Mouse (Mus musculus): ENCODE results near the gene Rpl26. TPM values are rescaled to one million over a fixed set of nuclear protein-coding genes. Genes with fewer than 3 reads are reported as not detected.
A peak's percentile ranks its signal among the peaks of the same experiment; 100 is the strongest.

Rpl26 gene
- polyA plus RNA-seq, 1 experiment from 2014 or later: 807 TPM

DNA sequence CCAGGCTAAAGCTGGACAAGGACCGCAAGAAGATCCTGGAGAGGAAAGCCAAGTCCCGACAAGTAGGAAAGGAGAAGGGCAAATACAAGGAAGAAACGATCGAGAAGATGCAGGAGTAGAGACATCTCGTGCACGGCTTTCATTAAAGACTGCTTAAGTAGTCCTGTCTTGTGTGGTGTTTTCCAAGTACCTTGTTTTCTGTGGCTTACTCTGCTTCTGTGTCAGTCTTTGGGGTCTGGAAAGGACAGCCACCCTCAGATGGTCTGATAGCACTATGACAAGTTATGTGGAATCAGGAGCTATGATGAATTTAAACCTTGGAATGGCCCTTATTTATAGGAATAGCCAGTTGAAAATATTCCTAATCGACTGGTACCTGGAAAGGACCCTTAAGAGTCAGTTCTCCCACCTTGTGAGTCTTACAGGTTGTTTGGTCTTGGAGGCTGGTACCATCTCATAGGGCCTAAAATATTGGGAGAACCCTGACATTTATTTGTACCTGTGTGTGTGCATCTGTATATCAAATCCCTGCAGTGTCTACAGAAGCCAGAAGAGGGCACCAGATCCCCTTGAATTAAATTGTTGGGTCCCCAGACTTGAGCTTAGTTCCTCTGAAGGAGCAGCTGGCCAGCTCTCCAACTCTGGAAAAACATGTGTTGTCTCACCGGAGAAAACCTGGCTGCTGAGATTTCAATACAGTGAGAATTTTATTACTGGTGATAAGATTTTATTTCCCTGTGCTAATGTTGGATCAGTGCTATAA, 3.2 kb downstream of the Rpl26 start:
- TF ChIP-seq CTCF (IDR thresholded peaks at IDR 0.05) (peak; percentile 77), EP300 (IDR thresholded peaks at IDR 0.05) (no peak)
- H3K27ac ChIP-seq (ENCODE audit: low read length): no peak overlapping the region
- peaks cover 11% of the 10 kb centered on the region; the same call in 1 of the 2 replicates for H3K36me3 ChIP-seq (ENCODE audit: insufficient read depth, low read length)
- no peaks in the 10 kb centered on the region for H3K27me3 ChIP-seq (replicated peaks; ENCODE audit: insufficient read depth, low read length)
- no peak overlapping the region for H3K9ac ChIP-seq (replicated peaks; ENCODE audit: low read depth)
- WGBS: 77% methylated on average over 8 of the region's 8 CpGs
- H3K9me3 ChIP-seq (ENCODE audit: low read length): no peaks in the 10 kb centered on the region
- H3K4me3 ChIP-seq (ENCODE audit: low read depth, low read length): no peak overlapping the region
- no peaks in the 10 kb centered on the region for H3K4me1 ChIP-seq (ENCODE audit: insufficient read depth, low read depth, low read length)
- no peak overlapping the region for H3K4me2 ChIP-seq (replicated peaks; ENCODE audit: low read depth, low read length)
- ATAC-seq (no peak), DNase-seq (ENCODE audit: low spot score) (peak; percentile 81)

DNA sequence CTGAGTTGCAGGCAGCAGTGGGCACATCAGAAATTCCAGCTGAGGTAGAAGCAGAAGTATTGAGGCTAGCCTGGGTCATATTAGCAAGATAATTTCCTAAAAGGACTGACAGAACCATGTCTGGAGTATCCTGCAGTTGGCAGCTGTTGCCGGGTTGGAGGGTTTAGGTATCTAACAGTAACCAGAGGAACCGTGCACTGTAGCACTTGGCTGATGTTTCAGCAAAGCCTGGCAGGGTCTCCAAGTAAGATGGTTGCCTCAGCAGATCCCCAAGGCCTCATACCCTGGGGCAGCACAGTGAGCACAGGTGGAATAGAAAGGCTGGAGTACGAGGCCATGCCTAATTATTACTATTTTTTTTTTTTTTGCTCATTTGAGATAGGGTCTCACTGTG, 3.8 kb downstream of the Rpl26 start:
- ATAC-seq (no peak), DNase-seq (ENCODE audit: low spot score) (no peak)
- H3K4me3 ChIP-seq (ENCODE audit: low read depth, low read length): no peak overlapping the region
- no peaks in the 10 kb centered on the region for H3K9me3 ChIP-seq (ENCODE audit: low read length)
- H3K4me1 ChIP-seq (ENCODE audit: insufficient read depth, low read depth, low read length): no peaks in the 10 kb centered on the region
- no peak overlapping the region for H3K27ac ChIP-seq (ENCODE audit: low read length)
- H3K9ac ChIP-seq (replicated peaks; ENCODE audit: low read depth): no peak overlapping the region
- TF ChIP-seq CTCF (IDR thresholded peaks at IDR 0.05) (no peak), EP300 (IDR thresholded peaks at IDR 0.05) (no peak)
- no peak overlapping the region for H3K4me2 ChIP-seq (replicated peaks; ENCODE audit: low read depth, low read length)
- H3K27me3 ChIP-seq (replicated peaks; ENCODE audit: insufficient read depth, low read length): no peaks in the 10 kb centered on the region
- WGBS: 85% methylated on average over 3 of the region's 3 CpGs
- peaks cover 11% of the 10 kb centered on the region; the same call in 1 of the 2 replicates for H3K36me3 ChIP-seq (ENCODE audit: insufficient read depth, low read length)

DNA sequence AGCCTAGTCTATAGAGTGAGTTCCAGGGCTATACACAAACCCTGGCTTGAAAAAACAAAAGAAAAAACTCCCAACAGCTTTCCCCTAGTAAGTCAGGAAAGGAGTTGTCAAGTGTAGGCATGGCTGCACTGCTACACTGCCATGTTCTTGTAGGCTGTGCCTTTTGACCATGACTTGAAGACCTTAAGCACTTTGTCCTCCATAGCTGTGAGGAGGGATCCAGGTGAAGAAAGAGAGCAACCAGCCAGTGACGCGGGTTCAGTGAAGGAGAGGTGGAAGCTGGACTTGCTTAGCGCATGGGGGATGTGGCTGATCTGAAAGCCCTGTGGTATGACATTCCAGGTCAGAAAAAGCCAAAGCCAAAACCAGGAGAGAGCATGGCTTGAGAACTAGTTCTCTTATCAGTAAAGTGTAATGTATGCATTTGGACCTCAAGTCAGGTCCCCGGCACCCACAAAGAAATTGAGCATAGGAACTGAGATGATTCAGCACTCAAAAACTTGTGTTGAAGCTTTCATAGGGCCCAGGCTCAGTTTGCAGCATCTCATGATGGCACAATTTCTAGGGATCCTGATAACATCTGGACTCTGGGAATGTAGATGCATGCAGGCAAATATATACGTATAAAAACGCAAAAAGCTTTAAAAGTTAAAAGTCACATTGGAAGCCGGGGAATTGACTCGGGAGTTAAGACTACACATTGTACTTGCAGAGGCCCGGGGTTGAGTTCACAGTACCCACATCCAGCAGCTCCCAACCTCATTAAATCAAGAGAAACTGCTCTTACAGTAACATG, 4.5 kb downstream of the Rpl26 start:
- no peak overlapping the region for H3K4me2 ChIP-seq (replicated peaks; ENCODE audit: low read depth, low read length)
- peaks cover 11% of the 10 kb centered on the region; the same call in 1 of the 2 replicates for H3K36me3 ChIP-seq (ENCODE audit: insufficient read depth, low read length)
- DNase-seq (ENCODE audit: low spot score) (no peak), ATAC-seq (no peak)
- no peaks in the 10 kb centered on the region for H3K4me1 ChIP-seq (ENCODE audit: insufficient read depth, low read depth, low read length)
- no peaks in the 10 kb centered on the region for H3K9me3 ChIP-seq (ENCODE audit: low read length)
- WGBS: 84% methylated on average over 9 of the region's 9 CpGs
- TF ChIP-seq EP300 (IDR thresholded peaks at IDR 0.05) (no peak), CTCF (IDR thresholded peaks at IDR 0.05) (no peak)
- no peak overlapping the region for H3K9ac ChIP-seq (replicated peaks; ENCODE audit: low read depth)
- no peak overlapping the region for H3K27ac ChIP-seq (ENCODE audit: low read length)
- H3K4me3 ChIP-seq (ENCODE audit: low read depth, low read length): no peak overlapping the region
- no peaks in the 10 kb centered on the region for H3K27me3 ChIP-seq (replicated peaks; ENCODE audit: insufficient read depth, low read length)

DNA sequence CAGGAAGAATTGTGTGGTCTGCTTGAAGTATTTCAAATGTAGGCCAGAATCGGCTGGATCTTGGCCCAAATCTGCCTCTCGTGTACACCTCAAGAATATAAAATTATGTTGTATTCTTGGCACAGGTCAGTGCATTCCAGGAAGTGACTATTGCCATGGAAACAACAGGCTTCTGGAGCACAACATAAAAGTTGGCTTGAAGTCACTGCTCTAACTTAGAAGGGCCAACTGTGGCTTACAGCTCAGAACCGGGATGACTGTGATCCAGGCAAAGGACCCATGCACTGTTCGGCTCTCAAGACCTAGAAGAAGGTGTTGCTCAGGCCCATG, 5.0 kb downstream of the Rpl26 start:
- Histone ChIP-seq H3K4me3 (ENCODE audit: low read depth, low read length) (no peak overlapping the region), H3K27me3 (replicated peaks; ENCODE audit: insufficient read depth, low read length) (no peaks in the 10 kb centered on the region), H3K27ac (ENCODE audit: low read length) (no peak overlapping the region), H3K9me3 (ENCODE audit: low read length) (no peaks in the 10 kb centered on the region), H3K36me3 (ENCODE audit: insufficient read depth, low read length) (peaks cover 11% of the 10 kb centered on the region; the same call in 1 of the 2 replicates), H3K4me2 (replicated peaks; ENCODE audit: low read depth, low read length) (no peak overlapping the region), H3K9ac (replicated peaks; ENCODE audit: low read depth) (0 out of 2 replicates have a peak overlapping the region, but pooled peaks have one; percentile 16), H3K4me1 (ENCODE audit: insufficient read depth, low read depth, low read length) (no peaks in the 10 kb centered on the region)
- 32% methylated on average over 4 of the region's 4 CpGs for WGBS
- no peak for TF ChIP-seq CTCF (IDR thresholded peaks at IDR 0.05)
- TF ChIP-seq EP300 (IDR thresholded peaks at IDR 0.05): 0 out of 2 replicates have a peak, but pooled peaks have one; percentile 11
- DNase-seq (ENCODE audit: low spot score): peak; percentile 88
- ATAC-seq: peak; percentile 54

DNA sequence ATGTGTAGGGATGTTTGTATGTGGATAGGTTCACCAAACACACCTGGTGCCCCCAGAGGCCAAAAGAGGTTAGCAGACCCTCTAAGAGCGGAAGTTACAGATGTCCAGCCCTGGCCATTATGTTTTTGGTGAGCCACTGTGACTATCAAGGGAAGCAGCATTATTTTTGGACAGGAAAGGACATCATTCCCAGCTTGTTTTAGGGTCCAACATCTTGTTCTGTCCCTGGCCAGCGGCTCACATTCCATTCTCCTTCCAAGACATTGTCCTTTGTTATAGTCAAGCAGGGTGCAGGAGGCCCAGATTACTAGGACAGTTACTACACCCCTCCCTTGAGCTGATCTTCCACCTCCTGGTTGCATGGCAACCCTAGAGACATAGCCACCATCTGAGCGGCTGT, 5.9 kb downstream of the Rpl26 start:
- Histone ChIP-seq H3K27ac (ENCODE audit: low read length) (no peak overlapping the region), H3K4me2 (replicated peaks; ENCODE audit: low read depth, low read length) (no peak overlapping the region), H3K36me3 (ENCODE audit: insufficient read depth, low read length) (peaks cover 11% of the 10 kb centered on the region; the same call in 1 of the 2 replicates), H3K4me1 (ENCODE audit: insufficient read depth, low read depth, low read length) (no peaks in the 10 kb centered on the region), H3K9ac (replicated peaks; ENCODE audit: low read depth) (no peak overlapping the region), H3K4me3 (ENCODE audit: low read depth, low read length) (no peak overlapping the region), H3K9me3 (ENCODE audit: low read length) (no peaks in the 10 kb centered on the region), H3K27me3 (replicated peaks; ENCODE audit: insufficient read depth, low read length) (no peaks in the 10 kb centered on the region)
- TF ChIP-seq CTCF (IDR thresholded peaks at IDR 0.05) (no peak), EP300 (IDR thresholded peaks at IDR 0.05) (no peak)
- DNase-seq (ENCODE audit: low spot score): no peak
- ATAC-seq: no peak
- 71% methylated on average over 3 of the region's 3 CpGs for WGBS

DNA sequence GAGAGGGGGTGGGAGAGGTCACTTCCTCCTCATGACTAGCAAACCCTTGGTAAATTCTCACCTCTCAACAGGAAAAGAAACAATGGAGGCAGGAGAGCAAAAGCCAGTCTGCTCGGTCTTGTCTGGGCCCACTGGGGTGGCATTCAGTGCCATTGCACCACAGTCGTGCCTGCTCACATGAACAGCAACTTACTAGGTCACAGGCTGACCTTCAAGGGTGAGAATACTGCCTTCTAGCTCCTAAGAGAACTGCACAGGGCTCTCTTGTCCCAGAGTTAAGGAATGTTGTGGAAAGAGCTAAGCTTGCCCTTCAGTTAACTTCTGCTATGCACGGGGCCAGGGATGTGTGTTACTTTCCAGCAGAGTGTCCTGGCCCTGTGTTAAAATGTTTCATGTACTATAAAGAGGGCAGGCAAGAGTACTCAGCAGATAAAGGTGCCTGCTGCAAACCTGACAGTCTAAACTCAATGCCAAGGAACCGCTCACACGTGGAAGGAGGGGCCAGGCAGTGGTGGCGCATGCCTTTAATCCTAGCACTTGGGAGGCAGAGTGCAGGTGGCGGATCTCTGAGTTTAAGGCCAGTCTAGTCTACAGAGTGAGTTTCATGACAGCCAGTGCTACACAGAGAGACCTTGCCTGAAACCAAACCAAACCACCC, 7.6 kb downstream of the Rpl26 start:
- TF ChIP-seq EP300 (IDR thresholded peaks at IDR 0.05) (no peak), CTCF (IDR thresholded peaks at IDR 0.05) (no peak)
- Histone ChIP-seq H3K9ac (replicated peaks; ENCODE audit: low read depth) (no peak overlapping the region), H3K4me3 (ENCODE audit: low read depth, low read length) (no peak overlapping the region), H3K4me1 (ENCODE audit: insufficient read depth, low read depth, low read length) (no peaks in the 10 kb centered on the region), H3K27ac (ENCODE audit: low read length) (no peak overlapping the region), H3K27me3 (replicated peaks; ENCODE audit: insufficient read depth, low read length) (no peaks in the 10 kb centered on the region), H3K36me3 (ENCODE audit: insufficient read depth, low read length) (peaks cover 1% of the 10 kb centered on the region; the same call in 1 of the 2 replicates), H3K4me2 (replicated peaks; ENCODE audit: low read depth, low read length) (no peak overlapping the region), H3K9me3 (ENCODE audit: low read length) (no peaks in the 10 kb centered on the region)
- ATAC-seq (no peak), DNase-seq (ENCODE audit: low spot score) (no peak)
- WGBS: 39% methylated on average over 7 of the region's 7 CpGs

All from lung, postnatal 0 days (tissue).